Mouse (Mus musculus) myocyte (in vitro differentiated cells): ENCODE results near the gene Prrg1. TPM values are rescaled to one million over a fixed set of nuclear protein-coding genes. Genes with fewer than 3 reads are reported as not detected.

ENCODE experiments used
- H3K27me3 ChIP-seq: one replicate; pipeline ENCODE4 v1.6.1; 2011; ENCODE audit not compliant: control insufficient read depth, insufficient read depth, insufficient read length
- H3K36me3 ChIP-seq: one replicate; pipeline ENCODE4 v1.6.1; 2011; ENCODE audit not compliant: control insufficient read depth, insufficient read depth
- H3K4me2 ChIP-seq: one replicate; pipeline ENCODE4 v1.6.1; 2011; ENCODE audit warnings: low read depth, control low read depth
- H3K4me3 ChIP-seq: one replicate; pipeline ENCODE4 v1.5.1; 2011; ENCODE audit warnings: mild to moderate bottlenecking, control low read depth, moderate library complexity
- H3K79me2 ChIP-seq: one replicate; pipeline ENCODE4 v1.6.1; 2011; ENCODE audit not compliant: control insufficient read depth, insufficient read depth
- H3ac ChIP-seq: one replicate; pipeline ENCODE4 v1.6.1; 2011; ENCODE audit not compliant: control insufficient read depth, insufficient read length
- CEBPB ChIP-seq: IDR thresholded peaks from 2 replicates; pipeline ENCODE4 v1.6.1; 2011; ENCODE audit warnings: mild to moderate bottlenecking, moderate library complexity; ENCODE audit not compliant: poor library complexity, insufficient read depth, severe bottlenecking
- E2F4 ChIP-seq: IDR thresholded peaks from one replicate; pipeline ENCODE4 v1.6.1; 2011; ENCODE audit warnings: mild to moderate bottlenecking, control low read depth, moderate library complexity; ENCODE audit not compliant: insufficient read depth
- MAX ChIP-seq: IDR thresholded peaks from one replicate; pipeline ENCODE4 v1.6.1; 2011; ENCODE audit warnings: low read depth, mild to moderate bottlenecking, control low read depth
- MYOD1 ChIP-seq, 3 experiments: IDR thresholded peaks; one replicate each; pipeline ENCODE4 v1.6.1; 2011; ENCODE audit warnings: control low read depth in 2 of 3, low read depth in 2 of 3, mild to moderate bottlenecking in 2 of 3, moderate library complexity in 1 of 3; ENCODE audit not compliant: insufficient read length in 2 of 3, control insufficient read depth in 1 of 3
- MYOG ChIP-seq, 3 experiments: IDR thresholded peaks; one replicate each; pipeline ENCODE4 v1.6.1; 2011; ENCODE audit warnings: control low read depth in 2 of 3, low read depth in 2 of 3, mild to moderate bottlenecking in 2 of 3; ENCODE audit not compliant: insufficient read length in 2 of 3, control insufficient read depth in 1 of 3, insufficient read depth in 1 of 3
- POLR2A ChIP-seq: IDR thresholded peaks from one replicate; pipeline ENCODE4 v1.6.1; 2011; ENCODE audit warnings: low read depth, mild to moderate bottlenecking, control low read depth, moderate library complexity; ENCODE audit not compliant: insufficient read length
- POLR2AphosphoS2 ChIP-seq: IDR thresholded peaks from one replicate; pipeline ENCODE4 v1.6.1; 2011; ENCODE audit warnings: low read depth, control low read depth; ENCODE audit not compliant: insufficient read length
- REST ChIP-seq: IDR thresholded peaks from one replicate; pipeline ENCODE4 v1.6.1; 2011; ENCODE audit warnings: mild to moderate bottlenecking, control low read depth, moderate library complexity; ENCODE audit not compliant: insufficient read depth, insufficient read length
- SRF ChIP-seq: IDR thresholded peaks from one replicate; pipeline ENCODE4 v1.6.1; 2011; ENCODE audit warnings: low read depth; ENCODE audit not compliant: control insufficient read depth, insufficient read length
- TCF12 ChIP-seq: IDR thresholded peaks from one replicate; pipeline ENCODE4 v1.6.1; 2011; ENCODE audit warnings: mild to moderate bottlenecking, control low read depth; ENCODE audit not compliant: poor library complexity, insufficient read depth, severe bottlenecking
- TCF3 ChIP-seq: IDR thresholded peaks from one replicate; pipeline ENCODE4 v1.6.1; 2011; ENCODE audit warnings: low read depth, control low read depth; ENCODE audit not compliant: insufficient read length
- USF1 ChIP-seq: IDR thresholded peaks from one replicate; pipeline ENCODE4 v1.6.1; 2011; ENCODE audit warnings: low read depth, mild to moderate bottlenecking, control low read depth, moderate library complexity
- polyA plus RNA-seq: library from polyadenylated mRNA; unstranded; fragments of >200 nt; fragmentation: generic; extraction: Trizol; gene quantifications from one replicate; pipeline ENCODE4 v1.2.1, GENCODE M21; 2012; ENCODE audit warnings: missing spikeins

Prrg1 gene
- 1.3 TPM for polyA plus RNA-seq

GRCm38 (mm10) chrX:78583202-78584004 is at the start of gene Prrg1:
Gene Prrg1, minus strand, starts transcription at chrX:78583896.
- Histone ChIP-seq H3ac (no peak within 1 kb of the TSS), H3K79me2 (no peaks in the 10 kb centered on the region), H3K27me3 (no peaks in the 10 kb centered on the region), H3K4me3 (peak within 1 kb of the TSS; percentile 39), H3K36me3 (no peaks in the 10 kb centered on the region), H3K4me2 (peak within 1 kb of the TSS; percentile 24)
- peak; percentile 63 for TF ChIP-seq POLR2A
- no peak for TF ChIP-seq TCF3
- no peak for TF ChIP-seq USF1
- no peak for TF ChIP-seq TCF12
- peak in 1 of 3 experiments; percentile 37 for TF ChIP-seq MYOG (IDR thresholded peaks at IDR 0.05; ENCODE audit: control insufficient read depth in 1 of 3, insufficient read depth in 1 of 3, insufficient read length in 2 of 3, low read depth in 2 of 3)
- TF ChIP-seq E2F4 = no peak
- TF ChIP-seq CEBPB = no peak
- no peak for TF ChIP-seq MAX
- TF ChIP-seq MYOD1 (IDR thresholded peaks at IDR 0.05; ENCODE audit: control insufficient read depth in 1 of 3, insufficient read length in 2 of 3, low read depth in 2 of 3) = peak in 2 of 3 experiments; percentile 21 to 48

GRCm38 (mm10) chrX:78605814-78606213 is 22.1 kb upstream of the Prrg1 start:
- TF ChIP-seq CEBPB (no peak), E2F4 (no peak), POLR2A (no peak), MYOG (IDR thresholded peaks at IDR 0.05; ENCODE audit: control insufficient read depth in 1 of 3, insufficient read depth in 1 of 3, insufficient read length in 2 of 3, low read depth in 2 of 3) (no peak), MYOD1 (IDR thresholded peaks at IDR 0.05; ENCODE audit: control insufficient read depth in 1 of 3, insufficient read length in 2 of 3, low read depth in 2 of 3) (no peak), SRF (no peak), REST (no peak), USF1 (no peak), TCF12 (no peak), MAX (no peak), TCF3 (no peak), POLR2AphosphoS2 (no peak)
- H3K27me3 ChIP-seq = no peaks in the 10 kb centered on the region
- no peaks in the 10 kb centered on the region for H3K79me2 ChIP-seq
- H3K36me3 ChIP-seq = no peaks in the 10 kb centered on the region
- H3K4me2 ChIP-seq = no peak overlapping the region
- no peak overlapping the region for H3K4me3 ChIP-seq
- H3ac ChIP-seq = no peak overlapping the region

GRCm38 (mm10) chrX:78593138-78593537 is 9.4 kb upstream of the Prrg1 start:
- Histone ChIP-seq H3K36me3 (no peaks in the 10 kb centered on the region), H3K27me3 (no peaks in the 10 kb centered on the region)
- TF ChIP-seq SRF (no peak), USF1 (no peak), E2F4 (no peak), TCF12 (no peak), TCF3 (no peak), REST (no peak), POLR2A (no peak), MYOG (IDR thresholded peaks at IDR 0.05; ENCODE audit: control insufficient read depth in 1 of 3, insufficient read depth in 1 of 3, insufficient read length in 2 of 3, low read depth in 2 of 3) (no peak)

GRCm38 (mm10) chrX:78582854-78583201 is 868 bp downstream of the Prrg1 start:
- peak overlapping the region; percentile 18 for H3K4me2 ChIP-seq
- no peaks in the 10 kb centered on the region for H3K36me3 ChIP-seq
- TF ChIP-seq MYOG (IDR thresholded peaks at IDR 0.05; ENCODE audit: control insufficient read depth in 1 of 3, insufficient read depth in 1 of 3, insufficient read length in 2 of 3, low read depth in 2 of 3) (no peak), E2F4 (no peak), USF1 (no peak), REST (no peak), TCF3 (no peak), MAX (no peak), POLR2AphosphoS2 (no peak), TCF12 (no peak), POLR2A (no peak), SRF (no peak), MYOD1 (IDR thresholded peaks at IDR 0.05; ENCODE audit: control insufficient read depth in 1 of 3, insufficient read length in 2 of 3, low read depth in 2 of 3) (no peak)
- no peak overlapping the region for H3ac ChIP-seq
- H3K79me2 ChIP-seq = no peaks in the 10 kb centered on the region
- H3K4me3 ChIP-seq = peak overlapping the region; percentile 39
- H3K27me3 ChIP-seq = no peaks in the 10 kb centered on the region

More at GRCm38 (mm10) chrX:78593138-78593537, 9.4 kb upstream of the Prrg1 start:
- Histone ChIP-seq H3K4me2 (no peak overlapping the region), H3K79me2 (no peaks in the 10 kb centered on the region), H3K4me3 (no peak overlapping the region), H3ac (no peak overlapping the region)
